Mouse (Mus musculus) kidney, adult 2 months (tissue): ENCODE measurements around the gene Urm1.

Source experiments
- CTCF ChIP-seq: fragments of 200-500 bp; conservative IDR thresholded peaks from 2 replicates; pipeline ENCODE4 v1.5.1; 2011; ENCODE audit warnings: low read depth, mild to moderate bottlenecking, control low read depth, low read length, moderate library complexity, mixed read lengths; ENCODE audit not compliant: insufficient read depth, insufficient read length
- POLR2A ChIP-seq: fragments of 200-500 bp; IDR thresholded peaks from one replicate; pipeline ENCODE4 v1.6.1; 2011; ENCODE audit warnings: low read depth, low read length, control low read depth

- TF ChIP-seq POLR2A (no peak), CTCF (no peak)
Observed at GRCm38 (mm10) chr2:29831106-29831505, 11.2 kb downstream of the Urm1 start.
